Mouse (Mus musculus) urinary bladder, postnatal 10 days (tissue): ENCODE results near the gene Atf6b.

Source experiments
- DNase-seq: peaks from one replicate; pipeline ENCODE4 v3.0.0; 2022; ENCODE audit warnings: low spot score

The Atf6b gene

GRCm38 (mm10) chr17:34627093-34627942 lies 19.6 kb upstream of the Atf6b start:
- peak; percentile 59 for DNase-seq

DNA sequence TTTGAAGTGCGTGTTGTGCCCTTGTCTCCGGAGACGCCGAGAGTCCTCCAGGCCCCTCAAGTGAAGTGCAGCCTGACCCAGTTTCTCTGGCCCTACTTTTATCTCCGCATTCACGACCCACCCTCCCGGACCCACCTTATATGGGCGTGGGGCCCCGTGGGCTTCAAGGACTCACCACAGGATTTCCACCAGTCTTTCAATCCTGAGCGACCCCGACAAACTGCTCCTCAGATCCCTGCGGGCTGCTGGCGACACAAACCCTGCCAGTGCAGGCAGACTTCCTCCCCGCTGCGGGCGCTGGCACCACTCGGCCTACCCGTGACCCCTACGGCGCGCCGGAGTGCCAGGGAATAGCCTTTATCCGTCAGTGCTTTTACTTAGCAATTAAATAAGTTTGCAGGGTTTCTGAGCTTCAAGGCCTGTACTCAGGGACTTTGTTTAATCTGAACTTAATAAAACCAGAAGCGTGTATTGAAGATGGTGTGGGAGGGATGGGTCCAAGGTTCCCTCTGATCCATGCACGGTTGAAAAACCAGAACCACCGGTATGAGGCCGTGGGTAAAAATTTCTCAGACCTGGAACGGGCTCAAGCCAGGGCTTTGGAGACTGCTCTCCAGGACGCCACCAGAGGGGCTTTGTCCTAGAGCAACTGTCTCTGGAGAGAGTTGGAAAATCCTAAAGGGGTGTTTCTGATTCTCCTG lies 18.9 kb upstream of the Atf6b start, which contains the start of gene Ppt2:
Ppt2 (minus strand) TSS at position 568 of the 701 bp plus-strand sequence.
- no peak for DNase-seq

- DNase-seq, result no peak
Measured at GRCm38 (mm10) chr17:34628644-34628967, 18.3 kb upstream of the Atf6b start.

GRCm38 (mm10) chr17:34629221-34629751 lies 17.7 kb upstream of the Atf6b start, which contains the start of gene Prrt1:
Prrt1 (plus strand) TSS chr17:34629533.
- no peak for DNase-seq

DNA sequence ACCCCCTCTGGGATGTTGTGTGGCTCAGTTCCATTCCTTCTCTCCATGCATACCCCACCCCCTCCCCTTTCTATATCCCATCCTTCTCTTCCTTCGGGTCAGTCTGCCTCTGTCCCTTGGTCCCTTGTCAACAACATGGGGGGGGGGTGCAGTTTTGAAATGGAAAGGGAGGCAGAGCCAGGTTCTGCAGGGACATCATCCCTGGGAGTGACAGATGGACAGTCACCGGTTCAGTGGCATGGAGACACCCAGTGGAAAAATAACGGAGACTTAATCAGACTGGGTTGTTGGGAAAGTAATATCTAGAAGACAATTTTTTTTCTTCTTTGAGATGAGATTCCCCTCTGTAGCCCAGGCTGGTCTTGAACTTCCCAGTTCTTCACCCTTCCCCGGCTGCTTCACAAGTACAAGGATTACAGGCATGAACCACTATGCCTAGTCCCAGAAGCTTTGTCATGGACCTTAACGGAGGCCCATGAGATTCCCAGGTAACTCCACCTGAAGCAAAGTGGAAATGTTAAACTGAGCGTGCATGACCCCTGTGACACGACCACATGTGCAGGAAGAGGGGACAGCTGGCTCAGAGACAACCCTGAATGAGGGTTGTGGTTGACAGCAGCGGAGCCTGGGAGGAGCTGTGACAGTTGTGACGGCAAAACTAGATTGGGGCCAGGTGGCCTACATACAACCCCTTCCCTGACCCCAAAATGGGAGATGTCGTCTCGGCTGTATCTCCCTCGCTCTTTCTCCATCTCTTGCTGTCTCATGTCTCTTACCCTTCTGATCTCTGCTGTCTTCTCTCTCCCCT lies 16.9 kb upstream of the Atf6b start:
- no peak for DNase-seq

- DNase-seq, result no peak
Measured at GRCm38 (mm10) chr17:34630761-34631301, 16.1 kb upstream of the Atf6b start.

DNA sequence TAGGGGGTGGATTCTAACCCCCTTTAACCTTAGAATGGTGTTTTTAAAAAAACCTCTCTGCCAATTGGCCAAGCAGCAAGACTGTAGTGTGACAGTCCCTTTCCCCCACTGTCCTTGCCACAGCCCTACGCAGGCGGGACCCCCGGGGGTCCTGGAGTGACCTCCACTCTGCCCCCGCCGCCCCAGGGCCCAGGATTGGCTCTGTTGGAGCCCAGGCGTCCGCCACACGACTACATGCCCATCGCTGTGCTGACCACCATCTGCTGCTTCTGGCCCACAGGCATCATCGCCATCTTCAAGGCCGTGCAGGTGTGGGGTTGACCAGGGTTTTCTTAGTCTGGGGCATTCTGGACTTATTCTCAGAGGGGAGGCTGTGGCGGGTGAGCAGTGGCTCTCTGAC lies 15.3 kb upstream of the Atf6b start:
- no peak for DNase-seq

- DNase-seq, result peak; percentile 46
Measured at GRCm38 (mm10) chr17:34632261-34632691, 14.7 kb upstream of the Atf6b start.

GRCm38 (mm10) chr17:34635671-34636070 lies 11.3 kb upstream of the Atf6b start:
- DNase-seq, result no peak

DNA sequence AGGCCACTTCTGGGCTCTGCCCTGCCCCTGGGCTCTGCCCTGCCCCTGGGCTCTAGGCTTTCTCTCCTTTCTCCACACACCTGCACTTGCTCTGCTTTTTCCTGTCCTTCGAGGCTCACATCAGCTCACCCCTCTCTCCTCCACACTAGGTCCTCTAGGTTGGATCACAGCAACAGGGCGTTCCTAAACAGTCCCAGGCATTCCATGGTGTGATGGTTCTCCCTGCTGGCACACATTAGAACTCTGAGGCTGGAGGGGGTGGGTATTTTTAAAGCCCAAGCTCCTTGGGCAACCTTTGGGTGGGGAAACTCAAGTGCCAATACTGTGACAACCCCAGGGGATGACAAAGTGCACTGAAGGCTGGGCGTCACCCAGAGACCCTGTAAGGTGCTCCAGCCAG lies 9.5 kb upstream of the Atf6b start:
- no peak for DNase-seq

DNA sequence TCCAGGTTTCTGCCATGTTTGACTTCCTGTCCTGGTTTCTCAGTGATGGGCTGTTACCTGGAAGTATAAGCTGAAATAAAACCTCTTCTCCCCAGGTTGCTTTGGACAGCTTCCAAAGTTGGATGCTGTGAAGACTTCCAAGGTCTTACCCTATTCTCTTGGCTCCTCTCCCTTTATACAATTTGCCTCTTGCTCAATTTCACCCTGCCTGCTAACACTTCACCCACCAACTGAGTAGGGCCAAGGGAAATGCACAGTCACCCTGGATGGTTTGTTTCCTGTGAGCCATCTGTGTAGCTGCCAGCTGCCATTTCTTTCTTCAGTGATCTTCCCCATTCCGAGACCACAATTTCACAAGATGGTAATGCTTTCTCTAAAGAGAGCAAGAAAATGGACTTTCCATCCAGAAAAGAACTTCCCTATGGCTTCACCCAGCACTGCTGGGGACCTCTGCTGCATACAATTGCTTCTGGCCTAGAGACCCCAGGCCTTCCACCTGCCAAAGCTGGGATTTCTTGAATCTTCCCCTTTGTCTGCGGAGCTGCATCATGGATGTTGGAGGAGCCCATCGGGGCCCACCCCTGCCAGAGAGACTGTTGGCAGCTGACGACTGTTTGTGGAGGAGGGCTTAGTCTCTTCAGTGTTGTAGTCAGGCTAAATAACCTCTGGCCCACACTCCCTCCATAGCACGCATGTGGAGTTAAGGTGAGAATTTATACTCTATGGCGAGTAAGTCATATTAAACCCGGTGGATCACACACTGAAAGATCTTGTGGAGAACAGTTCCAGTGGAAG lies 7.3 kb upstream of the Atf6b start:
- no peak for DNase-seq

DNA sequence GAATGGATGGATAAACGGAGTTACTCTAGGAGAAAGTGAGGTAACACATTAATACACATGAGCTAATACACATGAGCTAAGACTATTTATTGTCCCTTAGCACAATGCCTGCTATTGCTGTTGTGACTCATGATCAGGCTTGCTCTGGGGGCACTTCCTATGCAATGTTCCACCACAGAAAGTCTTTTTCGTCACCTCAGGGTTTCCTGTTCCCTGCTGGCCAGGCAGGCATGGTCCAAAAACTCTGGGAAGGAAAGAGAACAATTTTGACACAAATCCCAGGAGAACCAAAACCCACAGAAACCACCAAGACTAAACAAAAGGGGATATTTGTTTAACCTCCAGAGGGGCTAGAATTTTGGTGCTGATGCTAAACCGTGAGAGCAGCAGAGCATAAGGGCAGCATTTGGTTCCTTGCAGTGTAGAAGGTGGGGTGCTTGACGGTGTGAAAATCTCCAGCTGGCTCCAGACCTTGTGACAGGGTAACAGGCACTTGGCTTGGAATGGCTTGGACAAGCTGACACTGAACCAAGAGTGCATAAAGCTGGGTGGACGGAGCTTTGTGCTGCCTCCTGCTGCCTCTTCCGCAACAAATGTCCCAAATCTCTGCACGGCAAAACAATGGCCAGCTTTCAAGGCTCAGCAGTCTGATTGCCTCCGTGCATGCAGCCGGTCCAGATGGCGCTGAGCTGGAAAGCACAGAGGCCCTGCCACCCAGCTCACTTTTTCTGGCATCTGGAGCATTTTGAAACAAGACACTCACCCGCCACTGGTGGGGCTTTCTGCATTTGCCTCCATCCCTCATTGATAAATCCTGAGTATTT lies 6.0 kb upstream of the Atf6b start:
- no peak for DNase-seq

DNA sequence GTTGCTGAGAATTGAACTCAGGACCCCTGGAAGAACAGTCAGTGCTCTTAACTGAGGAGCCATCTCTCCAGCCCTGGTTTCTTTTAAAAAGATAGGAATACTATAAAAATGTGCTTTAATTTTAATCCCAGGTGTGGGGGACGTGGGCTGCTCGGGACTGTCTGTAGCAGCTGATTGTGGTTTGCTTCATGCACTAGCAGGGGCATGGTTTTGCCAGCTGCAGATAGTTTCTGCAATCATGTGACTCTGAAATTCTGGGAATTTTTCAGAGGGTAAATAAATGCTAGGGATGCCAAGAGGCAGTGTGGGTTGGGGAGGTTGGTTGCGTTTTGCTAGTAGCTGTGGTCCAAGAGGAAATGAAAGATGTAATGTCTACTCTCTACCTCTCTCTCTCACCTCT lies 5.0 kb upstream of the Atf6b start:
- no peak for DNase-seq

- no peak for DNase-seq
Measured at GRCm38 (mm10) chr17:34643379-34643778, 3.6 kb upstream of the Atf6b start.

- DNase-seq, result no peak
Measured at GRCm38 (mm10) chr17:34643944-34644343, 3.0 kb upstream of the Atf6b start.

DNA sequence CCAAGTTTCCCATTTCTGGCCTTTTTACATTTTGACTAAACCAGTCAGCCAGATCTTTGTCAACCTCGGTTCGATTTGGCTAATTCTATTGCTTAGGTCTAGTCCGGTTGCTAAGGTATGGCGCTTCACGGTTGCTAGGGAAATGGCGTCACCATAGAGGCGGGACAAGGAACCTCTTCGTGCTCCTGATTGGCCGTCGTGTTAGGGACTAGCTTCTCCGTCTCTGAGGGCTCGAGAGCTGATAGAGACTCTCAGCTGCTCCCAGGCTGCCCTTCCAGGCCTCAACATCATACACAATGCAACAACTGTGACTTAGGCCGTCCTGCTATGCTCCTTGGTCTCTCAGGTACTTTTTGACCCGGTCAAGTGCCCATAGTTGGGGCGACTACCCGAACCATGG lies 2.3 kb upstream of the Atf6b start, which contains the start of gene Fkbpl:
Fkbpl (plus strand) TSS at position 157 of the 400 bp plus-strand sequence.
- DNase-seq, result peak; percentile 88

- DNase-seq, result no peak
Measured at GRCm38 (mm10) chr17:34645256-34645829, 1.6 kb upstream of the Atf6b start.

- DNase-seq, result no peak
Measured at GRCm38 (mm10) chr17:34645831-34646511, 975 bp upstream of the Atf6b start.
